Mouse (Mus musculus) cerebellum, adult 2 months (tissue): ENCODE results near the gene Ranbp1.

ENCODE experiments used
- CTCF ChIP-seq: fragments of 200-500 bp; IDR thresholded peaks from 2 replicates; pipeline ENCODE4 v1.5.1; 2011; ENCODE audit warnings: low read depth, mild to moderate bottlenecking, control low read depth, low read length, moderate library complexity, borderline replicate concordance; ENCODE audit not compliant: insufficient read depth
- POLR2A ChIP-seq: fragments of 200-500 bp; IDR thresholded peaks from 2 replicates; pipeline ENCODE4 v1.6.1; 2011; ENCODE audit warnings: low read length, control low read depth, borderline replicate concordance; ENCODE audit not compliant: insufficient read depth

DNA sequence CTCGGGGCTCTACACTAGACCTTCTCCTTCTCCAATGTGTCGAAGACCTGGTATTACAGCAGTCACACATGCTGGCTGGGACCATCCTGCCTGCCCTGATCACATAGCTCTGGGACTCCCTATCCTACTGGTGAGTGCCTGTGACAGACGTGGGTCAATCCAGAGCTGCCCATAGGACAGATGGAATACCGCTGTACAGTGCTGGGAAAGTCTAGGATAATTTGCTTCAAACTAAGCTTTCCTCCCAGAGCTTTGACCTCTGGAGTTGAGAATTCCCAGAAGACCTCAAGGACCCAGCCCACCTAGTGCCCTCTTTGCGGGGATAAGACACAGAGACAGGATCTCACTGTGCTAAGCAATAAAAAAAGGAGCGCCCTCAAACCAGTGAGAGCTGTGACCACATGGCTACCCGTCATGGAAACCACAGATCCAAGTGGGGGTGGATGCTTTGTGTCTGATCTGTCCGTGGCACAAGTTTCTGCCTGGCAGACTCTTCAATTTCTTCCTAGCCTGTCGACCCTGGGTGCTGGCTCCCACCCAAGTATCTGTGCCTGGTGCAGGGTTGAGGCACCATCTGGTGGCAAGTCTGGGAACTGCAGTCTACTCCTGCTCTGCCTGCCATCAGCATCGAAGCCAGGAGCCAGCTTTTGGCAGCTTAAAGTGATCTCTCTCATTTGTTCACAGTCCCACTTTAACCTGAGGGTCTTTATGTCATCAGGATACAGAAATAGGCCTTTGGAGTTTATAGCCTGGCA is 36.9 kb downstream of the Ranbp1 start:
- no peak for TF ChIP-seq POLR2A
- peak; percentile 100 for TF ChIP-seq CTCF
